Mouse (Mus musculus) forebrain, embryonic 13.5 days (tissue): ENCODE data around the gene Cd160. TPM values are rescaled to one million over a fixed set of nuclear protein-coding genes. Genes with fewer than 3 reads are reported as not detected.

Experiments
- ATAC-seq: fragments of 200-750 bp; cut with Nextera tagmentation; 2 replicates; pipeline ENCODE4 v1.8.0; 2017
- H3K27ac ChIP-seq: fragments of 300-500 bp; sonication (generic); 2 replicates; pipeline ENCODE4 v1.5.1; 2015; ENCODE audit warnings: inconsistent platforms, mild to moderate bottlenecking, moderate library complexity
- H3K27me3 ChIP-seq: fragments of 300-500 bp; sonication (generic); 2 replicates; pipeline ENCODE4 v1.6.1; 2015; ENCODE audit warnings: mild to moderate bottlenecking, inconsistent platforms
- H3K36me3 ChIP-seq: fragments of 300-500 bp; sonication (generic); 2 replicates; pipeline ENCODE4 v1.6.1; 2015; ENCODE audit warnings: mild to moderate bottlenecking, inconsistent platforms; ENCODE audit not compliant: poor library complexity, severe bottlenecking
- H3K4me1 ChIP-seq: fragments of 300-500 bp; sonication (generic); 2 replicates; pipeline ENCODE4 v1.6.1; 2015; ENCODE audit warnings: inconsistent platforms
- H3K4me2 ChIP-seq: fragments of 300-500 bp; sonication (generic); 2 replicates; pipeline ENCODE4 v1.6.1; 2015; ENCODE audit warnings: inconsistent platforms, mild to moderate bottlenecking, moderate library complexity
- H3K4me3 ChIP-seq: fragments of 300-500 bp; sonication (generic); 2 replicates; pipeline ENCODE4 v1.5.1; 2015; ENCODE audit warnings: mild to moderate bottlenecking, inconsistent platforms
- H3K9ac ChIP-seq: fragments of 300-500 bp; sonication (generic); 2 replicates; pipeline ENCODE4 v1.6.1; 2015; ENCODE audit warnings: mild to moderate bottlenecking, inconsistent platforms
- H3K9me3 ChIP-seq: fragments of 300-500 bp; sonication (generic); replicated peaks from 2 replicates; pipeline ENCODE4 v1.6.1; 2016; ENCODE audit warnings: inconsistent platforms
- WGBS: fragments of 180-500 bp; shearing (Covaris S2); methylation state at CpG from one replicate; pipeline ENCODE4 v1.1.7; 2015; 5-methylcytosine and 5-hydroxymethylcytosine counted together
- polyA plus RNA-seq: library from polyadenylated mRNA; unstranded; fragments of >200 nt; fragmentation: Nextera tagmentation; extraction: Ambion mirVana; gene quantifications from 2 replicates; pipeline ENCODE4 v1.2.1, GENCODE M21; 2015

Gene Cd160
- polyA plus RNA-seq, 1 experiment from 2014 or later = 0.09 TPM

DNA sequence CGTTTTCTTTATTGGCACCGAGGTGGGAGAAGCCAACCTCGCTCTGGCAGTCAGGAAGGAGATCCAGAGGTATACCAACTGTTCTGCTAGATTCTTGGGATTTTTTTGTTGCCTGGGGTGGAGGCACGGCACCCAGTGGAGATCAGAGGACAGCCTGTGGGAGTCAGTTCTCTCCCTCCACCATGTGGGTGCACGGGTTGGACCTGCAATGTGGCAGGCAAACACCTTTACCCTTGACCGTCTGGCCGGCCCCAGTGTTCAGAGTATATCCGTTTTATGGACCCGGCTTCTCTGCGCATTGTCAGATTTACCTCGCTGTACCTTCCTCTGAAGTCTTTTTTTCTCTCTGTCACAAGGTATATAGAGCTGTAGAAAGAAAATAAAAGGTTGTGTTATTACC, 28.9 kb downstream of the Cd160 start:
- no peak overlapping the region for H3K4me3 ChIP-seq
- H3K27ac ChIP-seq = no peak overlapping the region
- H3K9me3 ChIP-seq = no peaks in the 10 kb centered on the region
- H3K4me1 ChIP-seq = no peaks in the 10 kb centered on the region
- no peak for ATAC-seq
- no peak overlapping the region for H3K4me2 ChIP-seq
- H3K27me3 ChIP-seq = no peaks in the 10 kb centered on the region
- WGBS = 90% methylated on average over 11 of the region's 11 CpGs
- H3K9ac ChIP-seq = no peak overlapping the region
- H3K36me3 ChIP-seq = peaks cover 7% of the 10 kb centered on the region

DNA sequence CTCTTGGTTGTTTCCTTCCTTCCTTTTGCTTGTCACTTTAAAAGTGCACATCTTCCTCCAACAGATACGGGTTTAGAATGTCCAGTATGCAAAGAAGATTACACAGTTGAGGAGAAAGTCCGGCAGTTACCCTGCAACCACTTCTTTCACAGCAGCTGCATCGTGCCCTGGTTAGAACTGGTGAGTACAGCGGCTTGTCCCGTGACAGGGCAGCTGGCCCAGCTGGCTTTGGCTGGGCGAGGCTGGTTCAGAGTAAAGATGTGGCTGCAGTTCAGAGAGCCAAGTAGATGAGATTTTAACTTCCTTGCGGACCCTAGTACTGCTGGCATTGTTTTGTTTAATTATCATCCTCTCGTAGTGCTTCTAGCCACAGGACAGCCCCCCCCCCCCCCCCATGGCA, 40.6 kb downstream of the Cd160 start:
- Histone ChIP-seq H3K9me3 (no peaks in the 10 kb centered on the region), H3K4me3 (no peak overlapping the region), H3K9ac (no peak overlapping the region), H3K4me1 (no peaks in the 10 kb centered on the region), H3K27me3 (no peaks in the 10 kb centered on the region), H3K4me2 (no peak overlapping the region), H3K27ac (no peak overlapping the region), H3K36me3 (peaks cover 62% of the 10 kb centered on the region)
- 91% methylated on average over 8 of the region's 8 CpGs for WGBS
- no peak for ATAC-seq

DNA sequence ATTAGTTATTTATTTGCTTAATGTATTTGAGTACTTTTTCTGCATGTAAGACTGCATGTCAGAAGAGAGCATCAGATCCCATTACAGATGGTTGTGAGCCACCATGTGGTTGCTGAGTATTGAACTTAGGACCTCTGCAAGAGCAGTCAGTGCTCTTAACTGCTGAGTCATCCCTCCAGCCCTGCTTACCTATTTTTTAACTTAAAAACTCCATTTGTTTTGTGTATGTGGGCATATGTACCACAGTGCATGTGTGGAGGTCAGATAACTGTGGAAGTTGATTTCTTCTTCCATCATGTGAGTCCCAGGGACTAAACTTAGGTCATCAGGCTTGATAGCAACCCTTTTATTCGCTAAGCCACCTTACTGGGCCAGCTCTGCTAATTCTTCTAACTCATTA, 41.4 kb downstream of the Cd160 start:
- no peak overlapping the region for H3K4me3 ChIP-seq
- peaks cover 62% of the 10 kb centered on the region for H3K36me3 ChIP-seq
- no peaks in the 10 kb centered on the region for H3K9me3 ChIP-seq
- no peak overlapping the region for H3K4me2 ChIP-seq
- no peak overlapping the region for H3K9ac ChIP-seq
- no peaks in the 10 kb centered on the region for H3K4me1 ChIP-seq
- 90% methylated on average over 1 of the region's 1 CpGs for WGBS
- no peaks in the 10 kb centered on the region for H3K27me3 ChIP-seq
- no peak for ATAC-seq
- no peak overlapping the region for H3K27ac ChIP-seq

DNA sequence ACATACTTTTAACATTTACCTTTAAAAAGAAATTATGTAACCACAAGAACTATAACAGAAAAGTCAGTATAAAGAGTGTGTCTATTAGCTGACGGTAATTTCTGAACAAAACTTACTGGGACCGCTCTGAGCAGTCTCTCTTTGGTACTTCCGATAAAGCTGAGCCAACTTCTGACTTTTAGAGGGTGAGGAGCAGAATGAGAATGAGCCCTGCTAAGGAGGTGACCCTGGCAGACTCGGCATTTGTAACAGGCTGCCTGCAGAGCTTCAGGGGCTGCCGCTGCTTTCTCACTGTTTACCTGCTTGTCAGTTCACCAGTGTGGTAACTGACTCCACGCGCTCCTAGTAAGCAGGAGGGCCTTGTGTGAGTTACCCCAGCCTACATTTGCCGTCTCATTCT, 46.9 kb downstream of the Cd160 start:
- Histone ChIP-seq H3K9me3 (no peaks in the 10 kb centered on the region), H3K4me2 (no peak overlapping the region), H3K27me3 (no peaks in the 10 kb centered on the region), H3K9ac (no peak overlapping the region), H3K36me3 (peaks cover 32% of the 10 kb centered on the region), H3K4me1 (no peaks in the 10 kb centered on the region), H3K27ac (no peak overlapping the region; the same call in 1 of the 2 replicates), H3K4me3 (no peak overlapping the region)
- 78% methylated on average over 8 of the region's 8 CpGs for WGBS
- no peak for ATAC-seq

DNA sequence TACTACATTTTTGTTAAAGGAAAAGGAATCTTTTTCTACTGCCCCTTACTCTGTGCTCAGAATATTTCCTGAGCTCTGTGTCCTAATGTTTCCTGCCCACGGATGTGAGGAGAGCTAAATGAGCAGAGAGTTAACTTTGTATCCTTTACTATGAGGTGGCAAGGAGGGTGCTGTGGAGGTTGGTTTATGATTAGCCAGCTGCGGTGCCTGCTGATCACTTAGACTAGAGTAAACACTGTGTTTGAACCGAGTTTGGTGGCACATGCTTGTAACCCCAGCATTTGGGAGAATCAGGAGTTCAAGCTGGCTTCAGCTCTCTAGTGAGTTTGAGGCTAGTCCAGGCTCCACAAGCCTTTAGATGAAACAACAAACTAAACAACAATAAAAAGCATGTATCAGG, 52.0 kb downstream of the Cd160 start:
- WGBS = 89% methylated on average over 3 of the region's 3 CpGs

DNA sequence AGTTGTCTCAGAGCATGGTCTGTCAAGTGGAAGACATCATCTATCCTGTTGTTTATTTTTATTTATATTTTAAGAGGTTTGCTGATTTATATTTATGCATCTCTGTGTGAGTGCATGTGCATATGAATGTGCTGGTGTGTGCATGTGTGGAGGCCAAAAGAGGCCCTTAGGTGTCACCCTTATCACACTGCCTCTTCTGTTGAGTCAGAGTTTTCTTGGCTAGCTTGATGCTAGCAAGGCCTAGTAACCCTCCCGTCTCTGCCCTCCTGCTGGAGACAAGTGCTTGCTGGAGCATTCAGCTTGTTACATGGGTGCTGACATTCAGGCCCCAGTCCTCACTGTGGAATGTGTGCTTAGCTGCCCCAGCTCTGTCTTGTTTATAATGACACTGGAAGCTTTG, 56.2 kb downstream of the Cd160 start:
- Histone ChIP-seq H3K9ac (no peak overlapping the region), H3K4me3 (no peak overlapping the region), H3K9me3 (no peaks in the 10 kb centered on the region), H3K27ac (no peak overlapping the region), H3K4me1 (no peaks in the 10 kb centered on the region), H3K27me3 (no peaks in the 10 kb centered on the region), H3K4me2 (no peak overlapping the region), H3K36me3 (peaks cover 11% of the 10 kb centered on the region)
- WGBS = 61% methylated on average over 1 of the region's 1 CpGs
- ATAC-seq = no peak

More for the DNA sequence above, 52.0 kb downstream of the Cd160 start:
- Histone ChIP-seq H3K4me2 (no peak overlapping the region), H3K27ac (no peak overlapping the region), H3K27me3 (no peaks in the 10 kb centered on the region), H3K4me1 (no peaks in the 10 kb centered on the region), H3K36me3 (peaks cover 12% of the 10 kb centered on the region), H3K9me3 (no peaks in the 10 kb centered on the region), H3K4me3 (no peak overlapping the region), H3K9ac (no peak overlapping the region)
- no peak for ATAC-seq

DNA sequence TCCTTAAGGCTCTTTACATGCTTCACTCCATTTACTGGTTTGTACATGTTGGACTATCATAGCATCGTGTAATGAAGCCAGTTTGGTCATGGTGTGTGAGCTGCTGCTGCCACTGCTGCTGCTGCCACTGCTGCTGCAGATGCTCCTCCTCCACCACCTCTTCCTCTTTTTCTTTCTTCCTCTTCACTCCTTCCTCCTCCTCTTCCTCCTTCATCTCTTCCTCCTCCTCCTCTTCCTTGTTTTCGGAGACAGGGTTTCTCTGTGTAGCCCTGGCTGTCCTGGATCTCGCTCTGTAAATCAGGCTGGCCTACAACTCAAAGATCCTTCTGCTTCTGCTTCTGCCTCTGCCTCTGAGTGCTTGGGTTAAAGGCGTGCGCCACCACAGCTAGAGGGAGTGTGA, 59.2 kb downstream of the Cd160 start:
- H3K9me3 ChIP-seq = no peaks in the 10 kb centered on the region
- no peak overlapping the region for H3K9ac ChIP-seq
- ATAC-seq = no peak
- no peak overlapping the region for H3K4me2 ChIP-seq
- H3K27ac ChIP-seq = no peak overlapping the region
- H3K4me3 ChIP-seq = no peak overlapping the region
- no peaks in the 10 kb centered on the region for H3K4me1 ChIP-seq
- H3K36me3 ChIP-seq = no peaks in the 10 kb centered on the region
- H3K27me3 ChIP-seq = no peaks in the 10 kb centered on the region
- 91% methylated on average over 5 of the region's 5 CpGs for WGBS

DNA sequence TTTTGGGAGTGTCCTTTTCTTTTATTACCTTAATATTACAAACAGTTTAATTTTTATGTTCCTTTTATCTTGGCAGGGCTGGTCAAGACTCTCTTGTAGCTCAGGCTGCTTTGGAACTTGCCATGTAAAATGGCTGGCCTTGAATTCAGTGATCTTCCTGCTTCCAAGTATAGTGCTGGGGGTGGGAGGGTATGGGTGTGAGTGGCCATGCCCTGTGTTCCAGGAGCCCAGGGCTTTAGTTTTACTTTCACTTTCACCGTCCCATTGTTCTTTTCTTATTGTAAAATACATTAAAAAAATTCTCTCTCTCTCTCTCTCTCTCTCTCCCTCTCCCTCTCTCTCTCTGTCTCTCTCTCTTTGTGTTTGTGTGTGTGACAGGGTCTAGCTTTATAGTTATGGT, 64.6 kb downstream of the Cd160 start:
- Histone ChIP-seq H3K9me3 (no peaks in the 10 kb centered on the region), H3K4me1 (no peaks in the 10 kb centered on the region), H3K27ac (no peak overlapping the region), H3K9ac (no peak overlapping the region), H3K27me3 (no peaks in the 10 kb centered on the region), H3K36me3 (0 out of 2 replicates have a peak, but pooled peaks cover 4% of the 10 kb centered on the region), H3K4me3 (no peak overlapping the region), H3K4me2 (no peak overlapping the region)
- no peak for ATAC-seq
- 91% methylated on average over 1 of the region's 1 CpGs for WGBS

DNA sequence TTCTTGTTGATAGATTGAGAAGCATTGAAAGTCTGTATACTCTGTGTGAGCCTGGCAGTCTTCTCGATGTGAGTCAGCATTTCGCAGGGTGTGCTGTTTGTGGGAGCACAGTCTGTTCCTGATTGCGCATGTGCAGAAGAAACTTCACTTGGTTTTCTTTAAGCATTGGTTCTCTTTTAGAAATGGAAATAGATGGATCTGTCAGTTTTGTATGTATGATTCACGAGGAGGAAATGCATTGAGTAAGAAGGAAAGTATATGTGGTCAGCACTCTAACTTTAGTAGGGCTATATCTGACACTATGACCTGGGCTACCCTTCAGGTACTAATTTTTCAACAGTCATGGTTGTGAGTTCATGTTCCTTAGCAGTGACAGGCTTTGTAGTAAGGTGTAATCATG, 69.5 kb downstream of the Cd160 start:
- 93% methylated on average over 4 of the region's 4 CpGs for whole genome bisulfite sequencing
- no peak overlapping the region for H3K27ac ChIP-seq
- ATAC-seq = no peak
- H3K4me3 ChIP-seq = no peak overlapping the region
- H3K4me1 ChIP-seq = no peaks in the 10 kb centered on the region
- H3K9ac ChIP-seq = no peak overlapping the region
- H3K4me2 ChIP-seq = no peak overlapping the region
- no peaks in the 10 kb centered on the region for H3K27me3 ChIP-seq
- peaks cover 10% of the 10 kb centered on the region for H3K36me3 ChIP-seq
- H3K9me3 ChIP-seq = no peaks in the 10 kb centered on the region

DNA sequence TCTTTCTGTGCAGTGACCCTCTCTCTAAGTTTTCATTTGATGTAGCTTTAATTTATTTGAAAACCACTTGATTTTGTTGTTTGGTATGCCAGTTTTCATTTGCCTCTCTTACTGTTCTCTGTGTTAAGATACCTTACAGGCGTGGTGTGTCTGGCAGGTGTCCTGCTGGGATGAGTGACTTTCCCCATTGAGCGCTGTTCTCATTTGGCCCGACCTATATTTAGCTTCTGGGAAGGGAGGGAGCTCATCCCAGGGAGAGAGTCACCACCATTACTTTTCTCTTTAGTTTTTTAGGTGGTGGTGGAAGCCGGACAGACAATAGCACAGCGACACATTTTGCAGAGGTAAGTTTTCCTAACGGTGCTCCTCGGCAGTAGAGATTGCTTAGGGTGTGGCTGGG, 71.5 kb downstream of the Cd160 start:
- no peak overlapping the region for H3K27ac ChIP-seq
- no peak overlapping the region for H3K9ac ChIP-seq
- ATAC-seq = no peak
- WGBS = 60% methylated on average over 7 of the region's 7 CpGs
- no peak overlapping the region for H3K4me2 ChIP-seq
- H3K36me3 ChIP-seq = peaks cover 10% of the 10 kb centered on the region
- H3K4me3 ChIP-seq = no peak overlapping the region
- no peaks in the 10 kb centered on the region for H3K9me3 ChIP-seq
- H3K4me1 ChIP-seq = no peaks in the 10 kb centered on the region
- H3K27me3 ChIP-seq = no peaks in the 10 kb centered on the region

DNA sequence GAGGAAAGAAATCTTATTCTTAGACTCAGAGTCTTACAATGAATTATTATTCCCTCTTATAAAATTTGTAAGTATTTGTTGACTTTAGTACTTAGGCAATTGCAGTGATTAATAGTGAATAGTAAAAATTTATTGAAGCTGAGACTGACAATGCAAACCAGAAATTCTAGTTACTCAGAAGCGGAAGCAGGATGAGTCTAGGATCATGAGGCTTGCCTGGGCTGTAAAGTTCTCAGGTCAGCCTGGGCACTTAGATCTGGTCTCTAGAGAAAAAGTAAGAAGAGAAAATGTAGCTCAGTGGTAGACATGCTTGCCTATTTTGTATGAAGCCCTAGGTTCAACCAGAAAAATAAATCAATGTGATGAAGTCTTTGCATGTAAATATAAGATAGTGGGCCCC, 73.2 kb downstream of the Cd160 start:
- WGBS = 88% methylated on average over 1 of the region's 1 CpGs
- H3K4me2 ChIP-seq = no peak overlapping the region

More for the DNA sequence above, 73.2 kb downstream of the Cd160 start:
- Histone ChIP-seq H3K4me3 (no peak overlapping the region), H3K4me1 (no peaks in the 10 kb centered on the region), H3K27ac (no peak overlapping the region), H3K36me3 (peaks cover 10% of the 10 kb centered on the region), H3K9ac (no peak overlapping the region), H3K27me3 (no peaks in the 10 kb centered on the region), H3K9me3 (no peaks in the 10 kb centered on the region)
- ATAC-seq = no peak
